Mouse (Mus musculus) C2C12 (cell line): Measurements from ENCODE around the gene Megf11. TPM values are rescaled to one million over a fixed set of nuclear protein-coding genes. Genes with fewer than 3 reads are reported as not detected.

Experiments
- H3K27me3 ChIP-seq: one replicate; pipeline ENCODE4 v1.6.1; 2011; ENCODE audit not compliant: control insufficient read depth, insufficient read depth, insufficient read length
- H3K36me3 ChIP-seq: one replicate; pipeline ENCODE4 v1.6.1; 2011; ENCODE audit not compliant: control insufficient read depth, insufficient read depth
- H3K4me3 ChIP-seq: one replicate; pipeline ENCODE4 v1.5.1; 2011; ENCODE audit warnings: mild to moderate bottlenecking, control low read depth; ENCODE audit not compliant: poor library complexity, insufficient read depth, severe bottlenecking
- H3K79me2 ChIP-seq: one replicate; pipeline ENCODE4 v1.6.1; 2011; ENCODE audit not compliant: control insufficient read depth, insufficient read depth
- H3K79me3 ChIP-seq: one replicate; pipeline ENCODE4 v1.6.1; 2011; ENCODE audit warnings: low read depth, control low read depth
- H3ac ChIP-seq: one replicate; pipeline ENCODE3; 2011; ENCODE audit warnings: low read depth; ENCODE audit not compliant: control insufficient read depth, insufficient read length
- CEBPB ChIP-seq: IDR thresholded peaks from one replicate; pipeline ENCODE4 v1.6.1; 2011; ENCODE audit warnings: low read depth, mild to moderate bottlenecking, control low read depth, moderate library complexity
- CTCF ChIP-seq: IDR thresholded peaks from one replicate; pipeline ENCODE4 v1.5.1; 2011; ENCODE audit not compliant: control insufficient read depth, insufficient read depth, insufficient read length
- FOSL1 ChIP-seq: IDR thresholded peaks from one replicate; pipeline ENCODE4 v1.8.0; 2011; ENCODE audit warnings: mild to moderate bottlenecking, low read length; ENCODE audit not compliant: poor library complexity, insufficient read depth, severe bottlenecking
- MAX ChIP-seq: IDR thresholded peaks from one replicate; pipeline ENCODE4 v1.6.1; 2011; ENCODE audit warnings: mild to moderate bottlenecking, control low read depth
- MYOD1 ChIP-seq: IDR thresholded peaks from one replicate; pipeline ENCODE4 v1.6.1; 2011; ENCODE audit warnings: low read depth; ENCODE audit not compliant: control insufficient read depth, insufficient read length
- MYOG ChIP-seq: IDR thresholded peaks from one replicate; pipeline ENCODE4 v1.6.1; 2011; ENCODE audit not compliant: control insufficient read depth, insufficient read length; ENCODE audit errors: extremely low read depth
- USF1 ChIP-seq: IDR thresholded peaks from one replicate; pipeline ENCODE4 v1.6.1; 2011; ENCODE audit warnings: low read depth, mild to moderate bottlenecking, control low read depth, moderate library complexity
- polyA plus RNA-seq: library from polyadenylated mRNA; unstranded; fragments of >200 nt; fragmentation: generic; extraction: Trizol; gene quantifications from one replicate; pipeline ENCODE4 v1.2.1, GENCODE M21; 2012; ENCODE audit warnings: missing spikeins

The Megf11 gene
- polyA plus RNA-seq, 1 experiment, result 0.07 TPM

DNA sequence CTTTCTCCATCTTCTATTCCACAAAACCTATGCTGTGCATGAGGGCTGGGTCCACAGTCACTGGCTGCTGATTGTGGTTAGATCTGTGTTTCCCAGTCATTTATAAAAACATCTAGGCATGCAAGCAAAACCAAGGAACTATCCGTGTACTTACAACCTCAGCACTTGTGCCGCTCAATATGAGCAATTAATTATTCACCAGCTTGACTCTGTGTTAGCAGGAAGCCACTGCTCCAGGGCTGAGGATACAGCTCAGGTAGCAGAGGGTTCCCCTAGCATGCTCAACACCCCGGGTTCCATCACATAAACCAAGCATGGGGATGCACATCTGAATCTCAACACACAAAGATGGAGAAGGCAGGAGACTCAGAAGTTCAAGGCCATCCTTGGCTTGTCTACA lies 233.0 kb downstream of the Megf11 start:
- TF ChIP-seq MYOG (no peak), FOSL1 (no peak), USF1 (no peak), MYOD1 (no peak), CEBPB (no peak), CTCF (no peak), MAX (no peak)
- Histone ChIP-seq H3K79me3 (no peaks in the 10 kb centered on the region), H3ac (no peak overlapping the region), H3K79me2 (no peaks in the 10 kb centered on the region), H3K4me3 (no peak overlapping the region), H3K27me3 (peaks cover 27% of the 10 kb centered on the region), H3K36me3 (no peaks in the 10 kb centered on the region)

DNA sequence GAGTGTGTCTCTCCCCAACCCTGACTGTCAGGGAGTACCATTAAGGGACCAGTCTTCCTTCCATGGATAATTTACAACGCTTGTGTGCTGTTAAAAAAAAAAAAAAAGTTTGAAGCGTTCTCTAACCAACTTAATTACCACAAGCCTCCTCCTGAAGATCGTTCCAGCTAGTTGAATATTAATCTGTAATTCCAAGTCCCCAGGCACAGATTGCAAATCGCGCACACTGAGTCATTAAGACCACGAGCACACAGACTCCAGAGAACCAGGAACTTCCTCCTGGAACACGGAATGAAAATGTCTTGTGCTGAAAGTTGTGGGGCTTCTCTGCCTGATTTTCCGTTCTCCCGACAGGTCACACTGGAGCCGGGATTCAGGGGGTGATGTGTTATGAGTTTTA lies 234.0 kb downstream of the Megf11 start:
- TF ChIP-seq MYOD1 (no peak), FOSL1 (no peak), USF1 (no peak), CTCF (no peak)
- Histone ChIP-seq H3ac (no peak overlapping the region), H3K79me3 (no peaks in the 10 kb centered on the region), H3K4me3 (no peak overlapping the region), H3K27me3 (peaks cover 23% of the 10 kb centered on the region), H3K79me2 (no peaks in the 10 kb centered on the region), H3K36me3 (no peaks in the 10 kb centered on the region)

DNA sequence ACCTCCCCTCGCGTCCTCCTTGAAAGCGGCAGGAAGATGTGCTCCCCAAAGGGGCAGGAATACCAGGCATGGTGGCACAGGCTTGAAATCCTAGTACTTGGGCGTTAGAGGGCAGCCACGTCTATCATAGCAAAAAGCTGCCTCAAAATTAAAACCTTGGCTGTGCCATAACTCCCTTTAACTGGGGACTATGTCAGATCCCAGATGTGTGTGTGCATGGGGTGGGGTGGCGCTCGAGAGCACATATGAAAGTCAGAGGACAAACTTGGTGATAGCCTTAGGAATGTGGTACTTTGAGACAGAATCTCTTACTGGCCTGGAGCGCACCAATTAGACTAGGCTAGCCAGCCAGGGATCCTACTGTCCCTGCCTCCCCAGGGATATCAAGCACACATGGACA lies 235.2 kb downstream of the Megf11 start:
- TF ChIP-seq USF1 (no peak), CTCF (no peak), FOSL1 (no peak), MYOD1 (no peak), CEBPB (no peak), MAX (no peak), MYOG (no peak)
- Histone ChIP-seq H3K36me3 (no peaks in the 10 kb centered on the region), H3K79me2 (no peaks in the 10 kb centered on the region), H3K4me3 (no peak overlapping the region), H3K27me3 (peaks cover 23% of the 10 kb centered on the region), H3K79me3 (no peaks in the 10 kb centered on the region), H3ac (no peak overlapping the region)

DNA sequence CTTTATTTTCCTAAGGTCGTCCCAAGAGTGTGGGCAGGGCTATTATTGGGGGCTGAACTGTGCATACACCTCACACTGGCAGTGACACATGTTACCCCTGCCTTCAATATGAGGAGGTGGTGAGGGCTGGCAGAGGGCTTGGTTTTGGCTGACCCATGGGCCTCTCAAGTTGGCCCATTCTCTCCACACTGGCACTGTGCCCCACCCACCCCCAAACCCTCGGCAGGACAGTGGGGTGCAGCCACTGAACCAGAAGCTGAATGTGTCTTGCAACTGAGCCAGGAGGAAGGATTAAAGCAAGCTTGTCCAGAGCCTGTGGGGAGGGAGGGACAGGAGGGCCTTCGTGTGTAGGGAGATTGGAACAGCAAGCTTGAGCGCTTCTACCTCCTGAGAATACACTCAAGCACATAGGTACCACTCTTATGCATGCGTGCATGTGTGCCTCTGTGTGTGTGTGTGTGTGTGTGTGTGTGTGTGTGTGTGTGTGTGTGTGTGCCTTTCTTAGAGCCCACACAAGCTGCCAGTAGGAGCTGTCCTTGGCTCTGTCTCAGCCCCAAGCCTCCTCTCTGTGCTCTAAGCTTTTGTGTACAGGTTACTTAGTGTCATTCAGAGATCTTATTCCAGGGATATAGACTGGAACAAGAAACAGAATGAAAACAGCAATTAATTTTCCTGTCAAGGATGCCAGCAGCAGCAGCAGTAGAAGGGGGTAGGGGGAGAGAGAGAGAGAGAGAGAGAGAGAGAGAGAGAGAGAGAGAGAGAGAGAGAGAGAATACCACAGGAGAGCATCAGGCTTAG lies 236.3 kb downstream of the Megf11 start:
- Histone ChIP-seq H3ac (no peak overlapping the region), H3K36me3 (no peaks in the 10 kb centered on the region), H3K4me3 (no peak overlapping the region), H3K79me3 (no peaks in the 10 kb centered on the region), H3K27me3 (peaks cover 23% of the 10 kb centered on the region), H3K79me2 (no peaks in the 10 kb centered on the region)
- TF ChIP-seq USF1, result no peak
- no peak for TF ChIP-seq CTCF
- TF ChIP-seq FOSL1, result no peak
- TF ChIP-seq MYOD1, result no peak
- TF ChIP-seq MYOG, result no peak
- no peak for TF ChIP-seq CEBPB

DNA sequence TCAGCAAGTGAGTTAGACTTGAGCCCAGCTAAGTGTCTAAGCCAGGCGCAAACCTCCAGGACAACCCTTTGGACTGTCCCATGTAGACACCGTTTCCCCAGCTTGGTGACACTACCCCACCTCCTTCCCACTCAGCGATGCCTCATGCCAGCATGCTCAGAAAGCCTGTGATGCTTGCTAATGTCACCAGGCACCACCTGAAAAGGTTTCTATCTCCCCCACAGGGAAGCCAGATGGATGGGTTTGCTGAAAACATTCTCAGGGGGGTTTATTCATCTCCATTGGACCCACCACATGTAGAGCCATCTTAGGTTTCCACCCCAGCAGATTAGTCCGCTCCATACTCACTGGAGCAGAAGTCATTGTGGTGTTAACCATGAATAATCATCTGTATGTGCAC lies 237.9 kb downstream of the Megf11 start:
- no peak overlapping the region for H3ac ChIP-seq
- no peak overlapping the region for H3K4me3 ChIP-seq
- H3K79me2 ChIP-seq, result no peaks in the 10 kb centered on the region
- TF ChIP-seq MYOD1 (no peak), MAX (no peak), CEBPB (no peak), FOSL1 (no peak), MYOG (no peak), CTCF (no peak), USF1 (no peak)
- H3K36me3 ChIP-seq, result no peaks in the 10 kb centered on the region
- no peaks in the 10 kb centered on the region for H3K79me3 ChIP-seq
- peaks cover 16% of the 10 kb centered on the region for H3K27me3 ChIP-seq

DNA sequence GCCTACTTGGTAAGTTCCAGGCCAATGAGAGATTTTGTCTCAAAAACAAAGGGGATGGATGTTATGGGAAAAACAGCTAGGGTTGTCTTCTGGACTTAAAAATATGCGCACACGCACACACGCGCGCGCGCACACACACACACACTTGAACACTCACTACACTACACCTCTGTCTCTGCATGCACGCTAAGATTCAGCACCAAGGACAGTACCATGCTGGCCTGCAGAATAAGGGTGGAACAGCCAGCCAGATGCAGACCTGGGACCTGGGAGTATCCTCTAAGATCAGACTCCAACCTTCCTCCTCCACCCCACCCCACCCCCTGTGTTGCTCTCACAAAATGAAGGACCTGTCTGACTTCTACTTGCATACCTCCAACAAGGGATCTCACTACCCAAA lies 239.1 kb downstream of the Megf11 start:
- H3K27me3 ChIP-seq, result peaks cover 8% of the 10 kb centered on the region
- no peak overlapping the region for H3K4me3 ChIP-seq
- TF ChIP-seq FOSL1 (no peak), MYOD1 (no peak), CEBPB (no peak), MAX (no peak), USF1 (no peak), CTCF (no peak), MYOG (no peak)
- no peaks in the 10 kb centered on the region for H3K36me3 ChIP-seq
- H3K79me2 ChIP-seq, result no peaks in the 10 kb centered on the region
- H3K79me3 ChIP-seq, result no peaks in the 10 kb centered on the region
- no peak overlapping the region for H3ac ChIP-seq
